Comparison of ENCODE assay signal across 17 mouse cellular contexts in the genomic region with DNA sequence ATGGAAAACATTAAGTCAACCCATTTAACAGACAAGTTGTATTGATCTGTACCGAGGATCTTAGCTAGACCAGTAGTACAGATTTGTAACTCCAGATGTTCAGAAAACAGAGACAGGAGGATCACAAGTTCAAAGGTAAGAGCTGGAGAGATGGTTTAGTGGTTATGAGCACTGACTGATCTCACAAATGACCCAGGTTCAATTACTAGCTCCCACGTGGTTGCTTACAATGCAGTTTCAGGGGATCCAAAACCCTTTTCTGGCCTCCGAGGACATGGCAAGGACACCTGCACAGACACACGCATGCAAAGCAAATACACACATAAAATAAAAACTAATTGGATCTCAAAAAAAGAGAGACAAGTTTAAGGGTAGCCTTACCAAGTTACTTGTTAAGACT. TPM values are rescaled to one million over a fixed set of nuclear protein-coding genes. Genes with fewer than 3 reads are reported as not detected.
"Had no signal": no experiment of that assay in that cellular context is flagged by ENCODE, and none has a peak within 500 bp of the region (broad histone marks: within the 10 kb centered on the region; RNA-seq: fewer than 3 reads in every experiment).

No protein-coding gene starts in this region.

- DNase-seq: lung, adult 18-20 months; lung, embryonic 14.5 days; lung, postnatal 10 days; lung, postnatal 4 days; right cerebral cortex, postnatal 14 days; thymus, adult 18-20 months; thymus, postnatal 36 days had no signal

- H3K27ac ChIP-seq: midbrain, embryonic 13.5 days; midbrain, embryonic 15.5 days; neural tube, embryonic 12.5 days had no signal

- ATAC-seq: midbrain, embryonic 13.5 days; midbrain, embryonic 15.5 days had no signal

- H3K4me3 ChIP-seq: midbrain, embryonic 13.5 days; midbrain, embryonic 15.5 days; neural tube, embryonic 12.5 days had no signal

RNA-seq across cellular contexts. Expression of a gene that starts 42.8 kb away (rescaled TPM):
- total RNA-seq: megakaryocyte, adult 5-6 weeks; megakaryocyte-erythroid progenitor cell, adult 5-6 weeks; midbrain, postnatal 0 days; monocyte, adult 5-6 weeks; neutrophil, adult 5-6 weeks had no signal
- polyA plus RNA-seq: liver, embryonic 16.5 days; neural tube, embryonic 14.5 days had no signal
